Mouse (Mus musculus): ENCODE measurements around the gene Ccdc141.
A peak's percentile ranks its signal among the peaks of the same experiment; 100 is the strongest.

Ccdc141 gene

GRCm38 (mm10) chr2:77170633-77171105 lies at the start of gene Ccdc141:
Ccdc141 (minus strand) TSS chr2:77170636.
- DNase-seq = no peak

- no peak for DNase-seq
Observed at GRCm38 (mm10) chr2:77212885-77213284, 42.4 kb upstream of the Ccdc141 start.

GRCm38 (mm10) chr2:77206951-77207350 lies 36.5 kb upstream of the Ccdc141 start:
- no peak for DNase-seq

- peak; percentile 47 for DNase-seq
Observed at GRCm38 (mm10) chr2:77203916-77204315, 33.5 kb upstream of the Ccdc141 start.

GRCm38 (mm10) chr2:77201900-77202299 lies 31.5 kb upstream of the Ccdc141 start:
- DNase-seq = peak; percentile 23

- DNase-seq = peak; percentile 11
Observed at GRCm38 (mm10) chr2:77200958-77201614, 30.6 kb upstream of the Ccdc141 start.

- no peak for DNase-seq
Observed at GRCm38 (mm10) chr2:77200379-77200778, 29.9 kb upstream of the Ccdc141 start.

- DNase-seq = no peak
Observed at GRCm38 (mm10) chr2:77198246-77198645, 27.8 kb upstream of the Ccdc141 start.

- DNase-seq = no peak
Observed at GRCm38 (mm10) chr2:77196819-77197218, 26.4 kb upstream of the Ccdc141 start.

GRCm38 (mm10) chr2:77195056-77195455 lies 24.6 kb upstream of the Ccdc141 start:
- DNase-seq = peak; percentile 41

GRCm38 (mm10) chr2:77191811-77192210 lies 21.4 kb upstream of the Ccdc141 start:
- no peak for DNase-seq

- no peak for DNase-seq
Observed at GRCm38 (mm10) chr2:77190891-77191290, 20.5 kb upstream of the Ccdc141 start.

GRCm38 (mm10) chr2:77190301-77190700 lies 19.9 kb upstream of the Ccdc141 start:
- DNase-seq = no peak

GRCm38 (mm10) chr2:77189671-77190070 lies 19.2 kb upstream of the Ccdc141 start:
- DNase-seq = no peak

GRCm38 (mm10) chr2:77187501-77187900 lies 17.1 kb upstream of the Ccdc141 start:
- DNase-seq = no peak

- DNase-seq = no peak
Observed at GRCm38 (mm10) chr2:77186912-77187311, 16.5 kb upstream of the Ccdc141 start.

- DNase-seq = no peak
Observed at GRCm38 (mm10) chr2:77184049-77184571, 13.7 kb upstream of the Ccdc141 start.

- DNase-seq = no peak
Observed at GRCm38 (mm10) chr2:77183646-77184045, 13.2 kb upstream of the Ccdc141 start.

GRCm38 (mm10) chr2:77182996-77183380 lies 12.6 kb upstream of the Ccdc141 start:
- DNase-seq = no peak

- no peak for DNase-seq
Observed at GRCm38 (mm10) chr2:77182271-77182995, 12.0 kb upstream of the Ccdc141 start.

GRCm38 (mm10) chr2:77177472-77177871 lies 7.0 kb upstream of the Ccdc141 start:
- DNase-seq = no peak

- peak; percentile 25 for DNase-seq
Observed at GRCm38 (mm10) chr2:77176413-77176812, 6.0 kb upstream of the Ccdc141 start.

- no peak for DNase-seq
Observed at GRCm38 (mm10) chr2:77175411-77175810, 5.0 kb upstream of the Ccdc141 start.

- DNase-seq = peak; percentile 65
Observed at GRCm38 (mm10) chr2:77174313-77174712, 3.9 kb upstream of the Ccdc141 start.

All from lung, postnatal 36 days (tissue).